Mouse (Mus musculus): ENCODE data around the gene Unk.
"Not testable (repeated sequence)": the region's sequence is repeated elsewhere in the genome, so short reads cannot be mapped to it uniquely, and the experiment has no call there.

The Unk gene

DNA sequence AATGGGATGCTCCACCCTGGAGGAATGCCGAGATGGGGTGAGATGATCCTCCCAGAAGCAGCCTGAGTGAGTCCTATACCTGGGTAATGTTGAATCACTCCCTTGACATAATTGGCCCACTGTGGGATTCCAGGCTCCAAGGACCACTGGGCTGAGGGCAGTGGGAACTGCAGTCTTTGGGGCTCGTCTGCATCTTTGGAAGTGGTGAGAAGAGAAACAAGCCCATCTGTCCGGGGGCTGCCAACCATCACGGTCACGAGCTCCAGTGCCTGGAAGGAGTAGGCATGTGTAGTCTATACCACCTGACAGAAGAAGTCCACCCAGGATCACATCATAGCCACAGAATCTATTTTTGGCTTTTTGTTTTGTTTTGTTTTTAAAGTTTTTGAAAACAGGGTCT is 19.2 kb upstream of the Unk start:
- DNase-seq (ENCODE audit: low read depth): no peak

DNA sequence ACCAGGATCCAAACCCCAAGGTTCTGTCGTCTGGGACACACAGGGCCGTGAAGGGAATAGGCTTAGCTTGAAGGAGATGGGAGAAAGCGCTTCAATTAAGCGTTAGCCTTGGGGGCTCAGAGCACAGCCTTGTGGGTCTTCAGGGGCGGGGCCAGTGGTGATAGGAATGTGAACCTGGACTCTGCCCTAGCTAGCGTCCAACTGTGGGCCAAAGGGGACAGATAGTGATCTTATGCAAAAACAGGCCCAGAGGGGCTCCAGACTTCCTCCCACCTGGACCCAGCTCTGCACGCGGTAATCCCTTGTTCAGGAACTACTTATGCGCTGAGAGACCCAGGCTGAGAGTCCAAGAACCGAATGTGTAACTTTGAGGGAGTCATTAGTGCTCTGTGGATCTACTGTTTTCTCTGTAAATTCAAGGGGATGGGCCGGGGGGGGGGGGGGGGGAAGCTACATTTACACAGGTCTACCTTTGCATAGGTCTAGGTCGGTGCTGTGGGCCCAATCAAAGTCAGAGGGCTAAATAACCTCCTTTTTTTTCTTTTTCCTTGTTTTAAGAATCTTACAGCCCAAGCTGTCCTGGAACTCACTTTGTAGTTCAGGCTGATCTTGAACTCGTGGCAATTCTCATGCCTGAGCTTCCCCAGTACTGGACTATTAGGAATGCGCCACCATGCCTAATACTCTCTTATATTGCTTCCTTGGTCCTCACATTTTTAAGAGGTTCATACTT is 18.4 kb upstream of the Unk start:
- no peak for DNase-seq (ENCODE audit: low read depth)

DNA sequence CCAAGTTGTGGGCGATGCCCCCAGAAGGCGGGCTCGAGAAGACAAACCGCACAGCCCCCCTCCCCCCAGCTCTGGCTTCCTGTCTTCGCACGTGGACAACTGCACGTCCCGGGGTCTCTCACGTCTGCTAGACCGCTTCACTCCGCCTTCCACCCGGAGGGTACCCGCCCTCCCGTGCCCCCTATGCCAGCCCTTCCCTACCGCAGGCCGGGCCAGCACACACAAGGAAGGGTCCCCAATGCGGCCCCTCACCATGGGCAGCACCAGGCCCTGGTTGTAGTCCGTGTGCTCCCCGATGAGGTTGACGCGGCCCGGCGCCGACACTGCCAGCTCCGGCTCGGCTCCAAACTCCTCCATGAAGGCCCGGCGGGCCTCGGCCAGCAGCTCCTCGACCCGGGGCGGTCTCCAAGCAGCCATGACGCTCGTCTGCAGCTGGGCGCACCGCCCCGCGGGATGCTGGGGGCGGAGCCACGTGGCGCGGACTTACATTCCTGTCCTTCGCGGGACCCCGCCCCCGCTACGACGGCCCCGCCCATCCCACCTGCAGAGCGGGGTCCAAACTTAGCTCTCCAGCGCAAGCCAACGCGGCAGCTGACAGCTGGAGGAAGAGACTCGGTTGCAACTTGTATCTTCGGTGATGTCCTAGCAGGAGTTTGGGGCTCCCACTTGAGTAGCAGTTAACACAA is 17.7 kb upstream of the Unk start, which contains the start of gene Galk1:
TSS of gene Galk1 (minus strand) at position 458 of the 686 bp plus-strand sequence.
- peak; percentile 76 for DNase-seq (ENCODE audit: low read depth)

DNA sequence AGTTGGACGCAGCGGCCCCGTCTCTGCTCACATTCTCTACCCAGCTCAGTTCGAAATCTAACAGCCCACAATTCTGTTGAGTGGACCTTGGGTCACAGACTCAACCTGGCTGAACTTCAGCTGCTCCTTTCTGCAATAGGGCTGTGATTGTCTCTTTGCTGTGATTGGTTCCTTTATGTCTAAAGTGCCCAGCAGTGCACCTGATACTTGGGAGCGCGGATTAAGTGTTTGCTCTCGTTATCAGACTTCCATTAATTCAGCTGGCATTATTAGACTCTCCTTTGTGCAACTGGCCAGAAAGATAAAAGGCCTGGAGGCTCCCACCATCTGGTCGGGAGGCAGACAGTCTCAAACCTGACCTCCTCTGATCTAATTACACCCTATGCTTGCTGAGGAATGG is 15.3 kb upstream of the Unk start:
- peak; percentile 56 for DNase-seq (ENCODE audit: low read depth)

DNA sequence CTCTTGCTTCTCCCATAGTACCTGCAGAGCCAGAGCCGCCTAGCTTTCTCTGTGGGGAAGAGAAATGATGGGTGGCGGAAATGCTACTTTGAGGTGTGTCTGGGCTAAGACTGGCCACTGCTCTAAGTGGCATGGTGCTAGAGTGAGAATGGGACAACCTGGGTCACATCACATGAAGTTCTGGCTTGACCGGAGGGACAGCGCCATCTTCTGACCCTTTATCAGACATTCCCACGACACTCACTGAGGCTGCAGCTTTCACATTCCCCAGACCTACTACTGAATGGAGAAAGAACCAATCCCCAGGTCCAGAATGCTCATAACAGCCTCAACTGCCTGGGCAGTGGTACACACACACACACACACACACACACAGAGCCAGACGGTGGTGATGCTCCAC is 12.0 kb upstream of the Unk start:
- DNase-seq (ENCODE audit: low read depth): no peak

DNA sequence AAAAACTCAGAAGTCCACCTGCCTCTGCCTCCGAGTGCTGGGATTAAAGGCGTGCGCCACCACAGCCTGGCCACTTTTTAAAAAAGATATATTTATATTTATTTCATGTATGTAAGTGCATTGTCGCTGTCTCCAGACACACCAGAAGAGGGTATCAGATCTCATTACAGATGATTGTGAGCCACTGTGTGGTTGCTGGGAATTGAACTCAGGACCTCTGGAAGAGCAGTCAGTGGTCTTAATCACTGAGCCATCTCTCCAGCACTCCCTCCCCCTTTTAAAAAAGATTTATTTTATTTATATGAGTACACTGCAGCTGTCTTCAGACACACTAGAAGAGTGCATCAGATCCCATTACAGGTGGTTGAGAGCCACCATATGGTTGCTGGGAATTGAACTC is 11.3 kb upstream of the Unk start:
- DNase-seq (ENCODE audit: low read depth): not testable (repeated sequence)

DNA sequence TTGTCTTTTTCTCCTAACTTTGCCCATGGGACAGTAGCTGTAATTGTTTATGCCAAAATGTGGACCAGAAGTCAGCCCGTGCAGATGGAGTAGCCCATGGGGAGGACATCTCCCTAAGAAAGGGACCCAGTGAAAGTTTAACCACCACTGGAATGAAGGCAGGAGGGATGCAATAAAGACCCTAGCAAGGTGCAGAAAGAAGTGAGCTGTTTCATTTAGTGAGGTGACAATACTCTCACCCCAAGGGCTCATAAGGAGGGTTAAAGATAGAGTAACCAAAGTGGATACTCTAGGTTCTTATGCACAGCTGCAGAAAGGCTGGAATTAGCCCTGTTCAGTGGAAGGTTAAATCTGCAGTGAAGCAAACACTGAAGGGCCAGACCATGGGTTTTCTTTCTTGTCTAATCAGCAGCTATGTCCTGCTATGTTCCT is 10.7 kb upstream of the Unk start:
- no peak for DNase-seq (ENCODE audit: low read depth)

DNA sequence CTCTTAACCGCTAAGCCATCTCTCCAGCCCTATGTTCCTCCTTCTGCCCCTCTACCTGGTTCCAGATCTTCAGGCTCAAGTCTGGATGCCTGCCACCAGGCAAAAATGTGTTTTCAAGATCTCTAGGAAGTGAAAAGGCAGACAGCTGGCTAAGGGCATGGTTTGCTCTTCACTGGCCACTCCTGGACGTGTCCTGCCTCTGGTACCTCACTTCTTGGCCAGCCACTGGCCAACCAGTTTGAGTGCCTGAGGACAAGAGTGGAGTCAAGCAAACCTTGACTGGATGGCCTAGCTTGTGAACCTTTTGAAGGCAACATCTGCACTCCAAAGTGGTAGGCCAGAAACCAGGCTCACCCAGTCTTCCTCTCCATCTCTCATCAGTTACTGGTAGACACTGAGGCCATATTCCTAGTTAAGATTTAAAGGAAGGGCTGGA is 10.1 kb upstream of the Unk start:
- no peak for DNase-seq (ENCODE audit: low read depth)

DNA sequence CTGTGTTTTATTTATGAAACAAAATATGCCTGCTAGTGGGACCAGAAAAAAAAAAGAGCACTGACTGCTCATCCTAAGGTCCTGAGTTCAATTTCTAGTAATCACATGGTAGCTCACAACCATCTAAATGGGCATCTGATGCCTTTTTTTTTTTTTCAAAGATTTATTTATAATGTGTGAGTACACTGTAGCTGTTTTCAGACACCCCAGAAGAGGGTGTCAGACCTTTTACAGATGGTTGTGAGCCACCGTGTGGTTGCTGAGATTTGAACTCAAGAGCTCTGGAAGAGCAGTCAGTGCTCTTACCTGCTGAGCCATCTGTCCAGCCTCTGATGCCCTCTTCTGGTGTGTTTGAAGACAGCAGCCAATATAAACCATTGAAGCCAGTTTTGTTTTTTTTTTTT is 9.6 kb upstream of the Unk start:
- no peak for DNase-seq (ENCODE audit: low read depth)

DNA sequence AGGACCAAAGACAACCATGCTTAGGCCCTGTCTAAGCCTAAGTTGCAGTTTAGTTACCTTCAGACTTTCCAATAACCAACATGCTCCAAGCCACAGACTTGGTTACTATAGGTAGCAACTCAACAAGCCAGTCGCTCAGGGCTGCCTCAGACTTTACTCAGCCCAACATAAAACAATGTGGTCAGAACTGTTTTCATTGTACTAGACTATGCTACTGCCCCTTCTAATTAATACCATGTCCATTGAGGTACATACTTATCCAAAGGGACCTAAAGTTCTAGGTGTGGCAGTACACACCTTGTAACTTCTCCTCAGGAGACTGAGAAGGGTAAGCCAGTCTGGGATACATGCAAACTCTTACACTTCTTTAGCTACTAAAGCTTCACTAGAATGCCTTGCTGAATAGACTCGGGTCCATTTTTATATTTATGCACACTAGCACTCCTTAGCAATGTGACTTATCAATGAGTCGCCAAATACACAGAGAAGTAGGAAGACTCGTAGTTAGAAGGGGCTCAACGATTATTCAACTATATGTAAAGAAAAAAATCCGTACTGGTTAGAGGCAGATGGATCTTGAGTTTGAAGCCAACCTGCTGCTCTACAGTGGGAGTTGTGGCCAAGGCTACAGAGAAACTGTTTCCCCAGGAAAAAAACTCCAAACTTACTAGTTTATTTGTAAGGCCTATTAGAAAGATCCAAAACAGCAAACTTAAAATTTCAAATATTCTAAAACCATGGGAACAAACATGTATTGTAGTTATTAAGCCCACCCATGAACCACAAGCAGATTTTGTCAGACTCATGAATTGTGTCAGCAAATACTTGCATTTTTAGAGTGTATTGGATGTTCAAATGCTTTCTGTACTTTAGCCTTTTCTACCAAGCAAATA is 8.5 kb upstream of the Unk start:
- DNase-seq (ENCODE audit: low read depth): peak; percentile 42

DNA sequence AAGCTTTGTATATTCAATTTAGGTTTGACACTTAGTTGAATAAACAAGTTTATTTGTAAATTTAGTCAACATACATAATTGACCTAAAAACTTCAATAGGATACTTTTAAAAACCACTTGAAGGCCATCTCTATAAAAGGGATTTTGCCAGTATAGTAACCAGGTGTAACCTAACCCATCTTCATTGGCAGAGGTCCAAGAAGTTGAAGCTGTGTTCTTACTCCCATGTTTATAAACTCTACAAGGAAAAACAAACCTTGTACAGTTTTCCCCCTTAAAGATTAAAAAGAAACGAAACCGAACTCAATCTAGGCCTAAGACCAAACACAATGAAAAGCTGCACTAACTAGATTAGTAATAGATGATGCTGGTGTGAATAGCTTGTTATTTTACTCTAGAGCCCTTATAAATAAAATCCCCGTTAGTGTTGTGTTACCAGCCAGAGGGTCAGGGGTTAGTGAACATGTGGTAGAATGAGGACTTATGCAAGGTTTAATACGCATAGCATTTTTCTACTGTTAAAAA is 7.8 kb upstream of the Unk start:
- peak; percentile 38 for DNase-seq (ENCODE audit: low read depth)

DNA sequence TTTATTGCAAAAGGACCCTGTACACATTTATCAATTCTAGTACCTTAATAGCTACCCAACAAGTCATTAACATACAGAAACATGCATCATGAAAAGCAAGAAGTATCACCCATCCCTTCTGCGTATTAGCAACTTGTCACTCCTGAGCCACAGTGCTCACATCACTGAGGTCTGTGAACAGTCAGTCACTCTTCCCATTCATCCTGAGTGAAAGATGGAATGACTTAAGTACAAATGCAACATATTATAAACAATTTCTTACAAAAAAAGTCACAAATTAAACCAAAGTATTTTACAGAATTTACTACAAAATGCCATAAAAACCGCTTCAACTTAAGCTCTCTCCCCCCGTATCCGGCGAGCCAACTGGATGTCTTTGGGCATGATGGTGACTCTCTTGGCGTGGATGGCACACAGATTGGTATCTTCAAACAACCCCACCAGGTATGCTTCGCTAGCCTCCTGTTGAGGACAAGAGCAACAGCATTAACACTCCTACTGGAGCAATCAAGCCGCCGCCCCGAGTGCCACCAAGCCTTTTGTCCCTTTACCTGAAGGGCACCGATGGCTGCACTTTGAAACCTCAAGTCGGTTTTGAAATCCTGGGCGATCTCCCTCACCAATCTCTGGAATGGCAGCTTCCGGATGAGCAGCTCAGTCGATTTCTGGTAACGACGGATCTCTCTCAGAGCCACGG is 6.9 kb upstream of the Unk start:
- DNase-seq (ENCODE audit: low read depth): not testable (repeated sequence)

DNA sequence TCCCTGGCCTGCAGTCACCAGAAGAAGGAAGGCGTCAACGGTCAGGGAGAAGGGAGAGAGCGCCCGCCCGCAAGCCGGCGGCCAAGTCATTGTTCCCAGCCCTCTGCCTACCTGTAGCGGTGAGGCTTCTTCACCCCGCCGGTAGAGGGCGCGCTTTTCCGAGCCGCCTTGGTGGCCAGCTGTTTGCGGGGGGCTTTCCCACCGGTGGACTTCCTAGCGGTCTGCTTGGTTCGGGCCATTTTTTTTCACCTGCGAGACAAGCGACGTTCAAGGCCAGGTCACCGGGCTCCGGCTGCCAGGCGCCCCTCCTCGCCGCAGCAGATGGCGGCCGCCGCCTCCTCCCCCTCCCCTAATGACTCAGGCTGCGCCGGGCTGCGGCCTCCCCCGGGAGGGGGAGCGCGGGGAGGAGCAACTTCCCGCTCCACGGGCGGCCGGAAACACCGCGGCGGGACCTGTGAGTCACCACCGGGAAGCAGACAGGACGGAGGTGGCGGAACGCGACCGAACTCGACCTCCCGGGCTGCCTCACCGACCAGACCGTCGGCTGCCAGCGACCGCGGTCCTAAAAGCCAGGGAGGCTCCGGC is 6.3 kb upstream of the Unk start:
- DNase-seq (ENCODE audit: low read depth): peak; percentile 47

DNA sequence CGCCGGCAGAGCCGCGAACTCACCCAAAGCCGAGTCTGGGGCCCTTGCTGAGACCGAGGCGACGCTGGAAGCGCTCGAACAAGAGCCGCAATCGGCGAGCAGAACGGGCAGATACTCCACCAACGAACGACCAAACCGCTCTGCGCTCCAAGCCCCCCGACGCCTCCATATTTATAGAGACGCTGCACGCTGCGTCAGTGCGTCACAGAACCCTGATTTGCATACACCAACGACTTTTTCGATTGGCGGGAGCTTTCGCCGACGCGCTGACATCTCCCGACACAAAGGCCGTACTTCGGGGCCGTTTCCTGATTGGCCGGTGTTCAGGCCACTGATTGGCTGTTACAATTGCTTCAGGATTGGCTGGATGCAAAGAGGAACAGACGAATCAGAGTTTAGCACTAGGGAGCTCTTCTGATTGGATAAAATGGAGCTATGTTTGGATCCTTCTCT is 5.7 kb upstream of the Unk start:
- peak; percentile 95 for DNase-seq (ENCODE audit: low read depth)

DNA sequence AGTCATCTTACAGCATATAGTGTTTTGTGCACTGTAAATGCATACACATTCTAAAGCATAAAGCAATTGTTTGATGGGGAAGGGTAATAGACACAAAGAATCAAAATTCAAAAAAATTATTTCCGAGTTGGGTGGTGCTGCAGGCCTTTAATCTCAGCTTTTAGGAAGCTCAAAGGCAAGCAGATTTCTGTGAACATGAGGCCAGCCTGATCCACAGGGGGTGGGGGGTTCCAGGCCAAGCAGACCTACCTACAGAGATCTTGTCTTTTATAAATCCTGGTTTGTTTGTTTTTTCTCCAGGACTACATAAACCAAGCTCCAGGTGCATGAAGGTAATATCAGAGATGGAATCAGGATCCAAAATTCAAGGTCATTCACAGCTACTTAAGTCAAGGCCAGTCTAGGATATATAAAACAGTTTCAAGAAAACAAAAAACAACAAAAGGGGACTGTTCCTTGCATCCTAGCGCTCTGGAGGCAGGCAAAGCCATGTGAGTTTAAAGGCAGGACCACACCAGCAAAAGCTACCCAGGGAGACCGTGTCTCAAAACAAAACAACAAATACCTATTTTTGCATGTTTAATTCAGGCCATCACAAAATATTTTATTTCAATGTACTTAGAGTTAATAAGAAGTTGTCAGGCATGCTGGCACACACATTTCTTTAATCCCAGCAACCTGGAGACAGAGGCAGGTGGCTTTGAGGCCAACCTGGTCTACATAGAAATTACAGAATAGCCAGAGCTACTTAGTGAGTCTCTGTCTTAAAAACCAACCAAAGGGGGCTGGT is 4.9 kb upstream of the Unk start:
- no peak for DNase-seq (ENCODE audit: low read depth)

DNA sequence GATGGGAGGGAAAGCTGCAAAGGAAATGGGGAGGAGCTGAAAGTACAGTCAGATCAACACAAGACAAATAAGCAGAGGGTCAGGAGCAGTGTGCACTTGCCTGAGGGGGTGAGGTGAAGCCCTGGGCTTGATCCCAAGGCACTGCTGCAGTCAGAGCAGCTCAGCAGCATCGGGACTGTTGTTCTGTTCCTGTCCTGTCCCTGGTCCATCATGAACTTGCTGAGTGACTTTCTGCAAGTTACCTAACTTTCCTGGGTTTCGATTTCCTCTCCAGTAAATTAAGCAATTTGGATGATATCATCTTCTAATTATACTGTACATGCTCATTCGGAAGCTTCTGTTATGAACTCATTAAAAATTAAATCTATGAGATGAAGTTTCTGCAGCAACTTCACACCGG is 2.4 kb upstream of the Unk start, which contains the start of gene H3f3b:
TSS of gene H3f3b (minus strand) at position 207 of the 400 bp plus-strand sequence.
- DNase-seq (ENCODE audit: low read depth): no peak

DNA sequence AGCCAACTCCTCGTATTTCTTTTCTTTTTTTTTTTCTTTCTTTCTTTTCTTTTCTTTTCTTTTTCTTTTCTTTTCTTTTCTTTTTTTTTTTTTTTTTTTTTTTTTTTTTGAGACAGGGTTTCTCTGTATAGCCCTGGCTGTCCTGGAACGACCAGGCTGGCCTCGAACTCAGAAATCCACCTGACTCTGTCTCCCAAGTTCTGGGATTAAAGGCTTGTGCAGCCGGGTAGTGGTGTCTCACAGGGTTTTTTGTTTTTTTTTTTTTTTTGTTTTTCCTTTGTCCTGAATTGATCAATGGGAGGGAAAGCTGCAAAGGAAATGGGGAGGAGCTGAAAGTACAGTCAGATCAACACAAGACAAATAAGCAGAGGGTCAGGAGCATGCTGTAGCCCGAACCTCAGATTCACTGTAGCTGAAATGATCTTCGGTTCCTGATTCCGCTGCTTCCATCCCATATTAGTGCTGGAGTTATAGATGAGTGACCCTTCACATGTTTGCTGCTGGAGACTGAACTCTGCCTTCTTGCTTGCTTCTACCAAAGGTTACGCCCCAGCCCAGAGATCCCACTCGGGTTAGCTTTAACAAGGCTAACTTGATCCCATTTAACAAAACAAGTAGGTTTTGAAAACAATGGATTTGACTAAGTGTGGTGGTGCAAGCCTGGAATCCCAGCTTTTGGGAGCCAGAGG is 1.8 kb upstream of the Unk start:
- no peak for DNase-seq (ENCODE audit: low read depth)

DNA sequence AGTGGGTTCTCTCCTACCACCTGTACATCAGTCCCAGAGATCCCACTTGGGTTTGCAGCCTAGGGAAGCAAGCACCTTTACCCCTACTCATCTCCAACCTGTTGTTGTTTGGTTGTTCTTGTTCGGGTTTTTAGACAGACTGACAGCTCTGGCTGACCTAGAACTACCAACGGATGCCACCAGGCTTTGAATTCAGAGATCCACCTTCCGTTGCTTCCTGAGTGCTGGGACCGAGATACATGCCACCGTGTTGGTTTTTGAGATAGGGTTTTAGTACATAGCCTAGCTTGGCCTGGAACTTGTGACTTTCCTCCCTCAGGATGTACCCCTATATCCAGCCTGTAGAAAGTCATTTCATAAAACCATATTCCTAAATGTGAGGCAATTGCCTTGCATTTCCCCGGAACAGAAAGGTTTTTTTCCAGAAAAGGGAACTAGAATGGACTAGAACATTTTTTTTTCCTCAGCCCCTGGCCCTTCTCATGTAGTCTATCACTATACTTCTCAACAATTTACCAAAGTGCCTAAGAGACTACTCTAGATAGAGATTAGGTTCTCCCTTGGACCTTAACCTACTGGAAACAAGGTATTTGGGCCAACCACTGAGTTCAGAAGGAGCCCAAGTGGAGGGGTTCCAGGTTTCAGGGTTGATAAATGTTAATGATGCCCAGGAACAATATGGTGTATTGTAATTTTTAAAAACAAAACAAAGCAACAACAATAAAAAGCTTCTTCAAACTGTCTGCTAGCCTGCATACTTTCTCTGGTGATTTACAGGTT is 846 bp upstream of the Unk start:
- DNase-seq (ENCODE audit: low read depth): no peak

All from c-Kit-positive CD71-positive TER-119-negative erythroid progenitor cells, embryonic 14.5 days (primary cell).